Mouse (Mus musculus) urinary bladder, postnatal 4 days (tissue): Measurements from ENCODE around the gene Atf6.

Experiments used
- DNase-seq, 2 experiments: peaks; one replicate each; pipeline ENCODE4 v3.0.0; 2021 to 2022; ENCODE audit warnings: low spot score in 2 of 2

Gene Atf6

DNA sequence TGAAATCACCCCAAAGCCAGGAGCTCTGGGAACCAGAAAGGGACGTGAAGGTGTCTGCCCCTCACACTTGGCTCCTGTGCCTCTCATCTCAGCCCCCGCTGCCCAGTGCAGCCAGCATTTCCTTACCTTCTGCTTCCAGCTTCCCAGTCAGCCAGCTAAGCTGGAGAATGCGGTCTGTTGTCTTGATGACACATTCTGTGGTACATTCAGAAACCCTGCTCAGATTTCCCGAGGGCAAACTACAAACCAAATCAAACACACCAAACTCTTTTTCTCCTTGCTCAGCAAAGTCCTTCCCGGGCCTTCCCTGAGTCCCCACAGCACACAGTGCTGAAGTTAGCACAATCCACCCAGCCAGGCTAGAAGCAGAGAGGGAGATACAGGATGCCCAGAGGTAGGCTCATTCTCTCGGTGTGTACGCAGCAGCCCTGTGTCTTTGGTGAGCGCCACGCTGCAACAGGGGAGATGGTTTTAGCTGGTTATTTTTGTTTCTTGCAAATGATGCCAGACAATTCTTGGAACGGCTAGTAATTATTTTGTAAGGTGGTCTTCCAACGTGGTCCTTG, 202.9 kb downstream of the Atf6 start:
- DNase-seq: no peak

GRCm38 (mm10) chr1:170659260-170659659, 208.3 kb downstream of the Atf6 start:
- DNase-seq: no peak

DNA sequence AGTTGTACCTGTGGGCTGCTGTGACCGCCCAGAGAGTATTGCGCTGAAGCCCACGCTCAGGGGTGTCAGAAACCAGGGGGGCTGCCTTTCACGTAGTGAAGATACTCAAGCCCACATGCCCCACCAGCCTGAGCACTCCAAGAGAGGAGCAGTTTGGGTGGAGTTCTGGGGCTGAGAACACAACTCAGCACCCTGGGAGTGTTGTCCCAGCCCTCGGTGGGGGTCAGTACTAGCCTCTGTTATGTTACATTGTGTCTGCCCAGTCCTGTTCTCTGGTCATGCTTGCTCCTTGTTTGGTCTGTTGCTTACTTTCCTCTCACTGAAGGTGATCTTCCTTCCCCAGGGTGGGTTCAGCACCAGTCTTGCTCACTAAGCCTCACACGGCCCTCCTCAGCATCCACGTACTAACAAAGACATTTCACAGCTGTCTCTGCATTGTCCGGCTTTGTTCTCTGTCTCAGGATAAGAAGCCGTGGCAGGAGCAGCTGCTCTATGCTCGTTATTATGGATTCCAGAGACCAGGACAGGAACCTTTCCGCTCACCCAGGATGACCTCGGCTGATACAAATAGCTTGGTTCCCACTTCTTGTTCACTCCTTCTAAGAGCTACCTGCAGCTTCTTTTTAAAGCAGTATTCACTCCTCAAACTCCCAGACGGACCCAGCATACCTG, 209.8 kb downstream of the Atf6 start:
- DNase-seq: no peak

- DNase-seq: no peak
Measured at GRCm38 (mm10) chr1:170657228-170657521, 210.4 kb downstream of the Atf6 start.

GRCm38 (mm10) chr1:170656518-170657227, 210.9 kb downstream of the Atf6 start:
- no peak for DNase-seq

- no peak for DNase-seq
Measured at GRCm38 (mm10) chr1:170655280-170655917, 212.2 kb downstream of the Atf6 start.
